Mouse (Mus musculus): ENCODE results near the gene Slc24a3.

Gene Slc24a3

DNA sequence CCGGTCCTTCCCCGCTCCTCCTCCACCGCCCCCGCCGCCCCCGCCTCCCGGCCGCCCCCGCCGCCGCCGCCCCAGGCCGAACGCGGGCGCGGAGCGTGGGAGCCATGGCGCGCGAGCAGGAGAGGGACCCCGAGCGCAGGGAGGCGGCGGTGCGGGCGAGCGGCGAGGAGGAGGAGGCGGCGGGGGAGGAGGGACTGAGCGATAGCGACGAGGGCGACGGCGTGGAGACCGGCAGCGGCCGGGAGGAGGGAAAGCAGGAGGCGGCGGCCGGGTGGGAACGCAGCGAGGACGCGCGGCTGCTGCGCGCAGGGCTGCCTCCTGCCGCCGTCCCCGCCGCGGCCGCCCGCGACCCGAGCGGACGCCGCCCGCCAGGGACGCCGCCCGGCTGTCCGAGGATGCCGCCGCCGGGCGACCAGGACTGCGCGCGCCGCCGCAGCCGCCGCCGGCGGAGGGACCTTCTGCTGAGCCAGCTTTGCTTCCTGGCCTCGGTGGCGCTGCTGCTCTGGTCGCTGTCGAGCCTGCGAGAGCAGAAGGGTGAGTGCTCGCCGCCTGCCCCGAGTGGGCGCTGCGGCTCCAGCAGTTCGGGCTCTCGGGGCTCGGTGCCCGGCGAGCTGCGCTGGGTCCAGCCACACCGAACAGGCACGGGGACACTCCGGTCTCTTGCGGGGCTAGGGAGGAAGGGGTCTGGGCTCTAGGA, at the start of gene Slc24a3:
TSS of gene Slc24a3 (plus strand) at position 91 of the 697 bp plus-strand sequence.
- DNase-seq (ENCODE audit: low read depth, low spot score): peak; percentile 62

GRCm38 (mm10) chr2:145117762-145118161, 49.8 kb upstream of the Slc24a3 start:
- no peak for DNase-seq (ENCODE audit: low read depth, low spot score)

DNA sequence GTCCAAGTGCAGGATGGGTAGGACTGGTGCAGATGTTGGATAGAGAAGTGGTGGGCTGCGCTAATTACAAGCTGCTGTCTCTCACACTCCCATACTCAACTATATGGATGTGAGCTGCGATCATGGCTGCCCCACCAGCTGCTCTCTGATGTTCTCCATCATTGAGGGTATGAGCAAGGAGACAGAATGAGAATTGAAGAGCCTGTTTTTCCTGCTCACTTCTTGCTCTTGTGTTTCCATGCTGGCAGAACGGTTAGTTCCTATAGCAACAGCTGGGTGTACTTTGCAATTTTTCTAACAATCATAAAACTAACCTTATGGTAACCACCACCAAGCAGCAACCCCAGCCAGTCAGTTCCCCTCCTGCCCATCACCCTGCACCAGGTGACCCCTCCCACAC, 39.8 kb upstream of the Slc24a3 start:
- no peak for DNase-seq (ENCODE audit: low read depth, low spot score)

DNA sequence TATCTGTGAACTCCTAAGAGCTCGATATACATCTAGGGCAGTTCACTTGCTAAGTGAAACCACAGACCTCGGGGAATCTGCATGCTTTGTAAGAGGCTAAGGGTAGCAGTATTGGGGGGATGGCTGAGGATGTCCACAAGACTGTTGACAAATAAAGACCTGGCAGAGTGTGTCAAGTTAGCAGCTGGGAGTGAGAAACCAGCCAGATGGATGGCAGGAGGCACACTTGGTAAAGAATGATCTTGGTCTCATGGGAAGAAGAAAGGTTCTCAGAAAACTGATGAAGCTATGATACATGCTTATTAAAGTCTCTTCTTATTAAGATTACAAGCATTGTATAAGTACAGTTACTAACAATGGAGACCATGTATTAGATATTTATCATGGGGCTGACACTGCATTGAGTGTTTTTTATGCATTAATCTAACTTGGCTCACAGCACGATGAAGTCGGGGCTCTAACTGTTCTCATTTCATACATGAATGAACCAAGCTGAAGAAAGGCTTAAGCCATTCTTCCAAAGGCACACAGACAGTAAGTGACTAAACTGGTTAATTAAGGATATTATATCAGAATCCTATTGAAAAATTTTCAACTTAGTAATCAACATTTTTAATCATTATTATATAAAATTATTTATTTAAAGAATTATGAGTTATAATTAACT, 30.8 kb upstream of the Slc24a3 start:
- no peak for DNase-seq (ENCODE audit: low read depth, low spot score)

DNA sequence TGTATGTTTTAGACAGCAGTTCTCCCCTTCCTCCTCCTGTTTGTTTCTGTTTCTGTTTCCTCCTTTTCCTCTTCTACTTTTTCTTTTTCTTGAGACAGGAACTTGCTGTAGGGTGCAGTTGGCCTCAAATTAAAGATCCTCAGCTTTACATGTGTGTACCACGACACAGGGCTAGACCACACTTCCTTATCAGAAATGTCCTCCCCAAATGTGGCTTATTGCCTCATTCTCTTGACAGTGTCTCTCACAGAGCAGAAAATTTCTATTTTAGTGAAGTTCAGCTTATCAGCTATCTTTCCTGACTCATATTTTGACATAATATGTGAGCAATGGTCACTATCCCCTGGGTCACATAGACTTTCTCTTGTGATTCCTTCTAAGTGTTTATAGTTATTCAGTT, 17.1 kb upstream of the Slc24a3 start:
- DNase-seq (ENCODE audit: low read depth, low spot score): no peak

DNA sequence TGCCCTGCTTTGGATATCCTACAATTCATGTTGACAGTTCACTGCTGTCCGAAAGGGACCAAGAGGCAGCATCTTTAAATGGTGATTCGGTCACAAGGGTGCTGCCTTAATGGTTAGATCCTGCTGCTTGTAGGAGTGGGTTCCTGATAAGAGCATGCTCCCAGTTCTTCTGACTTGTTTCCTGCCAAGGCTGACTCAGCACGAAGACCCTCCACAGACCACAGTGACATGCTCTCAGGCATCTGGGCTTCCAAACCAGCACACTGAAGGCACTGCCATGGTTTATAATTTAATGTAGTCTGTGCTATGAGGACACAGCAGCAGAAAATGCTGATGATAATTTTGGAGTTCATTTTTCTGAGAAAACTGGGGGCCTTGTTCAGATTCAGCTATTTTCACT, 16.7 kb upstream of the Slc24a3 start:
- no peak for DNase-seq (ENCODE audit: low read depth, low spot score)

GRCm38 (mm10) chr2:145152281-145152680, 15.3 kb upstream of the Slc24a3 start:
- no peak for DNase-seq (ENCODE audit: low read depth, low spot score)

- no peak for DNase-seq (ENCODE audit: low read depth, low spot score)
Measured at GRCm38 (mm10) chr2:145158972-145159371, 8.6 kb upstream of the Slc24a3 start.

DNA sequence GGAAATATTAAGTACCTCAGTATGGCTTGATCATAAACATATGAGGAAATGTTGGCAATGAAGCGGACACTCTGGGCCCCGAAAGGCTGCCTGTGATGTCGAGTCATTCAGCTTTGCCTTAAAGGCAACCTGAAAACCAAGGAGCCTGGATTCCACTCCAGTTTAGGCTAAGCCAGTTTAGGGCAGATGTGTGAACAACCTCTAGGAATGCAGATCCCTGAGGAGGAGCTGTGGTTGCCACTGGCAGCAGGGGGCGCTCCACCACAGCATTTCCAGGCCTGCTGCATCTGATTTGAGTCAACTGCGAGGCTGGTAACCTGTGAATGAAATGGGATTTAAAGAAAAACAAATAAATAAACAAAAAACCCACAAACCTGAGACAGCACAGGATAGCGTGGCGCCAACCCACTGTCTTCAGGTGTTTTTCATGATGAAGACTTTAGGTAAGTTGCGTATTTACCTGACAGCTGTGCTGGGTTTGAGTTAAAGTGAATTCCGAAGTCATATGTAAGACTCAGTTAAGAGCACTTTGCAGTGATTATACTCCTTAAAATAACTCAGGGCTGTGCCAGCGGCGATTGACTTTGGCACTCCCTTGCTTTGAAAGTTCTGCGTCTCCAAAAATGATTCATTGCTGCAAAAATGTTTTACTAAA, 6.4 kb upstream of the Slc24a3 start:
- DNase-seq (ENCODE audit: low read depth, low spot score): peak; percentile 62

DNA sequence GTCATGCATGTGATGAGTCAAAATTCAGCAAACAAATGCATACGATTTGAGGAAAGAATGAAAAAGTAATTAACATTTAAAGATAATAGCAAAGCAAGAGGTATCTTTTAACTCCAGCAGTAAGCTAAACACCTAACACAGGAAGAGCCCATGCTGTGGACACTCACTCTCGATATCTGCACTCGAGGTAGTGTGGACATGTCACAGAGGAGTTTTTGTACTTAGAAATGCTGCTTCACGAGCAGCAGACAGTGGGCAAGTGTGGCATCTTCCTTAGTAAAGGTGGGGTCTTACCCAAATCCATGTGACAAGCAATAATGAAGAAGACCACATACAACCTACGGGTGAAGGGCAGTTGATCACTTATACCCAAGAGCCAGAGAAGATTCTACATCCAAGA, 3.5 kb upstream of the Slc24a3 start:
- DNase-seq (ENCODE audit: low read depth, low spot score): no peak

- DNase-seq (ENCODE audit: low read depth, low spot score): no peak
Measured at GRCm38 (mm10) chr2:145164562-145164961, 3.0 kb upstream of the Slc24a3 start.

DNA sequence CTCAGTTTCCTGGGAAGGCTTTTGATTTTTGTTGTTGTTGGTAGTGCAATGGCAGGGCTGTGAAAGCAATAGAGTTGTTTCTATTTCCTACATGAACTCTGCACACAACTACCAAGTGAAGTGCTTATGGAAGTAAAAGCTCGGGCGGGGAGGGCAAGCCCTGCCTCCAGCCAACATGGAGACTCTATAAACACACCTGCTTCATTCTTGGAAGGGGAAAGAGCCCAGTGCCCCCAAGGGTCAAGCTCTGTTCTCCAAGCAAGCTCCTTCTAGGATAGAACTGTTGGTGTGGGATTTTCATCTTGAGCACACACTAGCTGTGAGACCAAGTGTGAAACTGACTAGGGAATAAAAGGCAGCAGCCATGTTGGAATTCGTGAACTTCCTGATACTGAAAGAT, 2.5 kb upstream of the Slc24a3 start:
- no peak for DNase-seq (ENCODE audit: low read depth, low spot score)

DNA sequence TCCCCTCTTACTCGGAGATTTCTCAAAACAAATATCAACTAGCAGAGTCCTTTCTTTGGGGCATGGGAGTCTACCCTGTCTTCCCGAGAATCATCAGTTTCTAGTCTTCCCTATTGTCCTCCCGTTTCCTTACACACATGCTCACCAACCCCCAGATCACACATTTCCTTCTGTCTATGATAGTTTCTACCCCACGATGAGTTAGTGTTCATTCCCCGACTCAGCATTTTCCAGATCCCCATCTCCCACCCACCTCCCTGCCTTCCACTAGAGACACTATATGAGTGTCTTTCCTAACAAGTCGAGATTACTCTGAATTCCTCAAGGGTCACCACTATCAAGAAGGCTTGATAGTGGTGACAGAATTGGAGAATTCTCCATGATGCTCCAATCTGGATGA, 1.7 kb upstream of the Slc24a3 start:
- no peak for DNase-seq (ENCODE audit: low read depth, low spot score)

DNA sequence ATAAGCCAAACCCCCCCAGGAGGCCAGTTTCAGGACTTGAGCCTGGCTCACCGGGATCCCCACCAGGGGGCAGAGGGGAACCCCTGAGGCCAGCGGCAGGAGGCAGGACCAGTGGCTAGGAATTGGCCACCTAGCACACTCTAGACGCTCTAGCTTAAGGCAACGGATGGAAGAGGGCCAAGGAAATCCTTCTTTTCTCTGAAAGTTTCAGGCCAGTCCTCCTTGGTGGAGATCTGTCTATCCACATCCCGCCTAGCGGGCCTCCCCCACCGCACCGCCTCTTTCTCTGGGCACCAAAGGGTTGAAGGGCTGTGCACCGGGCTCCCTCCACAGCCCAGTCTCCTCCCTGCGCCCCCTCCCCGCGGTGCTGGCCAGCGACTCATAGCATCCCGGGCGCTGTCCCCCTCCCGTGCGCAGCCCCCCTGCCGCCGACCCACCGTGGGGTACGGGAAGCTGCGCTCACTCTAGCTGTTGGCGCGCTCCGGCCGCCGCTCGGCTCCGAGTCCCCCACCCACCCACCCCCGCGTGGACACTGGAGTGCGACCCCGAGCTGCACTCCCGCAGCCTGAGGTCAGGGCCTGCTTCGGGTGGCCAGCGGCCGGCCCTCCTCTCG, 397 bp upstream of the Slc24a3 start:
- peak; percentile 32 for DNase-seq (ENCODE audit: low read depth, low spot score)

GRCm38 (mm10) chr2:145168405-145168971, 934 bp downstream of the Slc24a3 start:
- DNase-seq (ENCODE audit: low read depth, low spot score): no peak

GRCm38 (mm10) chr2:145172978-145173655, 5.6 kb downstream of the Slc24a3 start:
- no peak for DNase-seq (ENCODE audit: low read depth, low spot score)

DNA sequence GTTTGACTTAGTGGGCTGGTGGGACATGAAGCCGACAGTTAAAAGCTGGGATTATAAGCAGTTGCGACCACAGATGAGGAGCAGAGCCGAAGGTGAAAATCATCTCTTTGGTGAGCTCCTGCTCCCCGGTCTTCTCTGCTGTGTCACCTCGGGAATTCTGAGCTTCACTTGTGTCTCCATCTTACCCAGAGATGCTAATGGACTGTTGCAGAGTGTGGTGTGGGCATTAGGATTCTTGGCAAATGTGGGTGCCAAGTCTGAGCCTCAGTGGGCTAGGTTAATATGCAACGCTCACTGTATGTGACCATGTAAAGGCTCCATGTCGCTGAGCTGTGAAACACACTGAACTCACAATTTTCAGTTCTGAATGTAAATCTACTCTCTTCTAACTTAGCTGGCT, 7.5 kb downstream of the Slc24a3 start:
- no peak for DNase-seq (ENCODE audit: low read depth, low spot score)

- DNase-seq (ENCODE audit: low read depth, low spot score): no peak
Measured at GRCm38 (mm10) chr2:145182410-145182809, 14.9 kb downstream of the Slc24a3 start.

GRCm38 (mm10) chr2:145188828-145189227, 21.3 kb downstream of the Slc24a3 start:
- DNase-seq (ENCODE audit: low read depth, low spot score): no peak

- DNase-seq (ENCODE audit: low read depth, low spot score): no peak
Measured at GRCm38 (mm10) chr2:145196043-145196442, 28.5 kb downstream of the Slc24a3 start.

DNA sequence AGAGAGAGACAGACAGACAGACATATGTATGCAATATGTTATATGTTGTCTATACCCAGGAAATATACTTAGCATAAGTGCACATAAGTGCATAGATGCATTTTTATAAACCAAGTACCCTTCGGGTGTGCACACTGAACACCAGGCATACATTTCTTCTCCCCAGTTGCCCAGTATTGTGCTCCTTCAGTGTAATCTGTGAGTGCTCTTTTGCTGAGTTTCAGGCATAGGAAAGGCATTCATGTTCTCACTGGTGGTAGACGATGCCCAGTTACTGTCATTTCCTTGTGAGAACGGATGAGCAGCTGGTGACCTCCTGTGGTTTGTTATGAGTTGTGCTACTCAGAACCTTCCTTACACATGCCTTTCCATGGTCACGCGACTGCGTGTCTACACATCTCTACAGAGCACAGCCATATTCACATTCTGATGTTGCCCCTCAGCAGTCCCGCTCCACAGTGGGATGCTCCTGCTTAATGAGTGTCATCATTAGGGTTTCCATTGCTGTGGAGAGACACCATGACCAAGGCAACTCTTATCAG, 29.0 kb downstream of the Slc24a3 start:
- DNase-seq (ENCODE audit: low read depth, low spot score): no peak
